Mouse (Mus musculus) adrenal gland, adult 10 weeks (tissue): Measurements from ENCODE around the gene Gna12. TPM values are rescaled to one million over a fixed set of nuclear protein-coding genes. Genes with fewer than 3 reads are reported as not detected.

Experiments used
- polyA plus RNA-seq: library from polyadenylated mRNA; stranded (reverse); fragments of 350-450 nt; fragmentation: Illumina TruSeq; extraction: RNeasy Lipid Tissue Mini Kit (QIAGEN cat#74804); gene quantifications from one replicate; pipeline ENCODE4 v1.2.3, GENCODE M21; 2014; ENCODE audit warnings: low read depth, low replicate concordance

The Gna12 gene
- polyA plus RNA-seq: 13.1 TPM

DNA sequence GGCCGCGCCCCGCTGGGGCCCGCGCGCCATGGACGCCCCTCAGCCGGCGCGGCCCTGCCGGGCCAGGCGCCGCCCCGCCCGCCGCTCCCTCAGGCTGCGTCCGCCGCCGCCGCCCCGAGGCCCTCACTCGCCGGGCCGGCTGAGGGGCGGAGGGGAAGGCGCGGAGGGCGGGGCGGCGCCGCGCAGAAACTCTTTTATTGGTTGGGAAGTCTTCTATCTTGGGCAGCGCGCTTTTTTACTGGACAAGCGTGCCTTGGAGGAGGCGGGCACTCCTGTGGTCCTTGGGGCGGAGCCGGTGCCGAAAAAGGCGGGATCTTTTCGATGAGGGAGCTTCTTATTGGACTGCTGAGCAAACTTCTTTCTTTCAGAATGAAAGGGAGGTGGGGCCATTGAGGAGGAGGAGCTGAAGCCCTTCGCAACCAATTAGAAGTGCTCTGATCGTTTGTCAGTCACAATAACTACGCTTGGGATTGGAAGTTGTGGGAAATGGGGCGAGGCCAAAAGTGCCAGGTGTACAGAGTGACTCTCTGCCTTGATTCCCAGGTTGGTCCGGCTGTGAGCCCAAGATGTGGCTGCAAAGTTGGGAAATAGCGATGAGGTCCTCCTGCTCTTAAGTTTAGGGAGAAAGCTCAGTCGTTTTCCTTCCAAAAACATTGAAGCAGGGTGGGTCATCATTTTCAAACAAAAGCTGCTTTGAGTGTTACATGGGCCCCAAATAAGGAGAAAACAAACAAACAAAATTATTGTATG, at the start of gene Gna12:
Gene Gna12, minus strand, starts transcription at position 118 of the 750 bp plus-strand sequence.

DNA sequence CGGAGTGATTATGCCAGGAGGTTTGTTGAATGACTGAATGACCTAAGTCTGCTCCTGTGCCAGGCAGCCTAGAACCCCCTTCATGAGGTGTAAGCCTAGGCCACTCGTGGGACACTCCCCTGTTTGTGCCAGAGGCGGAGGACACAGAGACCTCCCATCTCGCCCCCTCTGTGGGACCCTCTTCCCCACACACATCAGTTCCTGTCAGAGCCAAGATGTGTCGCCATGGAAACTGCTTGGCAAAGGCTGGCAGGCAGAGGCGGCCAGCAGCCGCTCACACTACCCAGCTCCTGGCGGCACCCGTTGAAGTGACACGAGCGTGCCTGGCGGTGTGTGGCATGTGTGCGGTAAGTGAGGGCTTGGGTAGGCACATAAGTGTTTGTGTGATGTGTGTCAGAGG, 106.4 kb downstream of the Gna12 start, which contains the start of gene Amz1:
Gene Amz1, plus strand, starts transcription at position 306 of the 400 bp plus-strand sequence.

Other genes starting within 250 kb of the Gna12 start
- gene Lfng, start 223.1 kb downstream of the Gna12 start, polyA plus RNA-seq: 1.6 TPM
- gene Ttyh3, start 181.4 kb downstream of the Gna12 start, polyA plus RNA-seq: 4.8 TPM
- gene Iqce, start 128.1 kb downstream of the Gna12 start, polyA plus RNA-seq: 11.0 TPM
- 2.9 TPM for gene Brat1, start 125.4 kb downstream of the Gna12 start, polyA plus RNA-seq
- not detected for gene Amz1, start 106.3 kb downstream of the Gna12 start, polyA plus RNA-seq
- not detected for gene Card11, start 170.2 kb upstream of the Gna12 start, polyA plus RNA-seq